Comparison of ENCODE assay signal across 8 mouse cellular contexts in the genomic region with DNA sequence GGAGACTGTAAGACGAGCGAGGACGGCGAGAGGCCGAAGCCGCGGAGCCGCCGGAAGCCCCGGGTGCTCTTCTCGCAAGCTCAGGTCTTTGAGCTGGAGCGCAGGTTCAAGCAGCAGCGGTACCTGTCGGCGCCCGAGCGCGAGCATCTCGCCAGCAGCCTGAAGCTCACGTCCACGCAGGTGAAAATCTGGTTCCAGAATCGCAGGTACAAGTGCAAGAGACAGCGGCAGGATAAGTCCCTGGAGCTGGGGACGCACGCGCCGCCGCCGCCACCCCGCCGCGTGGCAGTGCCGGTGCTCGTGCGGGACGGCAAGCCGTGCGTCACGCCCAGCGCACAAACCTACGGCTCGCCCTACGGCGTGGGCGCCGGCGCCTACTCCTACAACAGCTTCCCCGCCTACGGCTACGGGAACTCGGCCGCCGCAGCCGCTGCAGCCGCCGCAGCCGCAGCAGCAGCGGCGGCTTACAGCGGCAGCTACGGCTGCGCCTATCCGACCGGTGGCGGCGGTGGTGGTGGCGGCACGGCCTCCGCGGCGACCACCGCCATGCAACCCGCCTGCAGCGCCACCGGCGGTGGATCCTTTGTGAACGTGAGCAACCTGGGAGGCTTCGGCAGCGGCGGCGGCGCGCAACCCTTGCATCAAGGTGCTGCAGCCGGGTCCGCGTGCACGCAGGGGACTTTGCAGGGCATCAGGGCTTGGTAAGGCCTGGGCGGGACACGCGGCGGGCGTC. TPM values are rescaled to one million over a fixed set of nuclear protein-coding genes. Genes with fewer than 3 reads are reported as not detected.
DNase-seq lines count a peak whose midpoint lies in the region; ATAC-seq and TF ChIP-seq lines count a peak whose summit lies in the region.

No protein-coding gene starts in this region.

- no peak overlapping the region for H3K27ac ChIP-seq in ES-E14 (ENCODE audit: insufficient read depth, low read depth, low read length, poor library complexity, severe bottlenecking)
- H3K27ac ChIP-seq in heart, embryonic 15.5 days: no peak overlapping the region
- no peak overlapping the region for H3K27ac ChIP-seq in liver, embryonic 16.5 days (ENCODE audit: low read length)

- in situ Hi-C loops in ES-E14 (cut with MboI; ENCODE audit: low sequenced_read_pairs in 2 of 2, unreplicated experiment in 2 of 2): loop anchor here in 1 of 2 experiments (25.0 kb wide), 2 partner anchors 1548 to 1623 kb away; partner anchors contain the start of genes Lbx1 and Tlx1

- DNase-seq in gastrocnemius, postnatal 10 days: peak; percentile 32
- DNase-seq in gastrocnemius, postnatal 4 days (ENCODE audit: low spot score in 2 of 2): no peak
- DNase-seq in ES-E14 (ENCODE audit: low read depth, low spot score): no peak
- DNase-seq in thymus, postnatal 14 days: peak; percentile 49
- no peak for DNase-seq in cerebellum, adult 11-12 months
- no peak for DNase-seq in right cerebral cortex, postnatal 14 days

- peaks cover 99% of the 10 kb centered on the region for H3K27me3 ChIP-seq in heart, embryonic 15.5 days
- peaks cover 100% of the 10 kb centered on the region for H3K27me3 ChIP-seq in liver, embryonic 16.5 days (ENCODE audit: control insufficient read depth, insufficient read depth, low read depth, low read length)

- no peak overlapping the region for H3K9ac ChIP-seq in ES-E14 (ENCODE audit: insufficient read depth, low read depth, low read length, poor library complexity, severe bottlenecking)
- H3K9ac ChIP-seq in heart, embryonic 15.5 days: no peak overlapping the region
- no peak overlapping the region for H3K9ac ChIP-seq in liver, embryonic 16.5 days (ENCODE audit: low read depth, low read length)

- H3K36me3 ChIP-seq in ES-E14 (ENCODE audit: control insufficient read depth, insufficient read depth, low read length, poor library complexity, severe bottlenecking): no peaks in the 10 kb centered on the region
- no peaks in the 10 kb centered on the region for H3K36me3 ChIP-seq in heart, embryonic 15.5 days
- H3K36me3 ChIP-seq in liver, embryonic 16.5 days (ENCODE audit: control insufficient read depth, insufficient read depth): no peaks in the 10 kb centered on the region

- H3K4me1 ChIP-seq in ES-E14 (ENCODE audit: control insufficient read depth in 2 of 2, insufficient read depth in 2 of 2, low read length in 2 of 2, poor library complexity in 1 of 2): peaks cover 0 to 5% of the 10 kb centered on the region in 2 experiments; a peak in 1 of 4 replicates
- peaks cover 45% of the 10 kb centered on the region for H3K4me1 ChIP-seq in heart, embryonic 15.5 days (replicated peaks)
- H3K4me1 ChIP-seq in liver, embryonic 16.5 days (ENCODE audit: control insufficient read depth, low read depth, low read length): no peaks in the 10 kb centered on the region; the same call in none of the 2 replicates

- WGBS in heart, embryonic 15.5 days: under 1% methylated on average over 89 of the region's 92 CpGs
- WGBS in liver, embryonic 16.5 days (ENCODE audit: insufficient replicate concordance): under 1% methylated on average over 89 of the region's 92 CpGs

- no peaks in the 10 kb centered on the region for H3K9me3 ChIP-seq in ES-E14 (ENCODE audit: control insufficient read depth, insufficient read depth, low read depth, low read length)
- no peaks in the 10 kb centered on the region for H3K9me3 ChIP-seq in heart, embryonic 15.5 days (replicated peaks)
- H3K9me3 ChIP-seq in liver, embryonic 16.5 days (replicated peaks; ENCODE audit: control insufficient read depth, low read length): no peaks in the 10 kb centered on the region

- ATAC-seq in heart, embryonic 15.5 days (replicated peaks; ENCODE audit: insufficient number of reproducible peaks, insufficient read depth, low FRiP score, low read depth): no peak
- no peak for ATAC-seq in liver, embryonic 16.5 days (ENCODE audit: low read depth)

- peak overlapping the region; percentile 63 for H3K4me2 ChIP-seq in heart, embryonic 15.5 days
- H3K4me2 ChIP-seq in liver, embryonic 16.5 days (ENCODE audit: low read depth, low read length): peak overlapping the region; percentile 30; the same call in 1 of the 2 replicates

- H3K4me3 ChIP-seq in ES-E14 (ENCODE audit: insufficient read depth in 1 of 2, low read depth in 1 of 2, low read length in 2 of 2, poor library complexity in 1 of 2, severe bottlenecking in 1 of 2): peak overlapping the region; percentile 45 to 59
- peak overlapping the region; percentile 34 for H3K4me3 ChIP-seq in heart, embryonic 15.5 days
- peak overlapping the region; percentile 17; the same call in 1 of the 2 replicates for H3K4me3 ChIP-seq in liver, embryonic 16.5 days (ENCODE audit: low read depth, low read length)

TF ChIP-seq in ES-E14, 5 proteins besides CTCF, POLR2A, EP300 and RAD21:
- TF ChIP-seq MAFK (IDR thresholded peaks at IDR 0.05; ENCODE audit: insufficient read depth, low read depth, low read length) (no peak), ZNF384 (IDR thresholded peaks at IDR 0.05; ENCODE audit: low read depth, low read length) (no peak), ZC3H11A (IDR thresholded peaks at IDR 0.05; ENCODE audit: borderline replicate concordance, low read depth, low read length) (no peak), HCFC1 (IDR thresholded peaks at IDR 0.05; ENCODE audit: borderline replicate concordance, insufficient read depth, low read length) (no peak), CHD2 (IDR thresholded peaks at IDR 0.05; ENCODE audit: low read depth, low read length) (no peak)

RNA-seq across cellular contexts. Expression of gene Nkx2-3, which starts 2.4 kb away (rescaled TPM):
- not detected for total RNA-seq in gastrocnemius, postnatal 10 days (2021)
- not detected for total RNA-seq in gastrocnemius, postnatal 4 days (2021)
- 0.27 TPM in 1 of 2 replicates, not detected in the other for total RNA-seq in ES-E14 (2012; rRNA removed)
- polyA plus RNA-seq in heart, embryonic 15.5 days (2015; fragmentation: Nextera tagmentation; extraction: Ambion mirVana): 0.16 TPM in 1 of 2 replicates, not detected in the other
- 0.11 and 0.32 TPM in 2 replicates for polyA plus RNA-seq in liver, embryonic 16.5 days (2015; fragmentation: Nextera tagmentation; extraction: Ambion mirVana)

Comparison
In these comparisons a context has a peak if more than half of its experiments do, and no peak if none do; other contexts are left out.
1. DNase-seq: peak in gastrocnemius, postnatal 10 days (single experiment) and thymus, postnatal 14 days (single experiment); none in gastrocnemius, postnatal 4 days (0 of 2), ES-E14 (single experiment), cerebellum, adult 11-12 months (single experiment) and right cerebral cortex, postnatal 14 days (single experiment).
2. Peak in every context shown above with its lines, with median percentiles within 50 percentile points of each other: H3K4me3 ChIP-seq.